Mouse (Mus musculus) midbrain, embryonic 14.5 days (tissue): ENCODE data around the gene Cdk5. TPM values are rescaled to one million over a fixed set of nuclear protein-coding genes. Genes with fewer than 3 reads are reported as not detected.

Experiments used
- ATAC-seq: fragments of 200-750 bp; cut with Nextera tagmentation; 2 replicates; pipeline ENCODE4 v1.8.0; 2017; ENCODE audit warnings: moderate number of reproducible peaks, moderate library complexity; ENCODE audit not compliant: low FRiP score, low TSS enrichment
- DNase-seq: peaks from one replicate; pipeline ENCODE4 v3.0.0-alpha.2; 2015
- H3K27ac ChIP-seq: fragments of 300-500 bp; sonication (generic); replicated peaks from 2 replicates; pipeline ENCODE4 v1.5.1; 2014; ENCODE audit warnings: mild to moderate bottlenecking, low read depth, low read length, moderate library complexity
- H3K27me3 ChIP-seq: fragments of 300-500 bp; sonication (generic); 2 replicates; pipeline ENCODE4 v1.6.1; 2014; ENCODE audit warnings: low read length, control low read depth, mixed read lengths; ENCODE audit not compliant: control insufficient read depth, insufficient read depth
- H3K36me3 ChIP-seq: fragments of 300-500 bp; sonication (generic); 2 replicates; pipeline ENCODE4 v1.6.1; 2014; ENCODE audit warnings: low read length, control low read depth; ENCODE audit not compliant: control insufficient read depth, insufficient read depth
- H3K4me1 ChIP-seq: fragments of 300-500 bp; sonication (generic); 2 replicates; pipeline ENCODE4 v1.6.1; 2014; ENCODE audit warnings: mild to moderate bottlenecking, antibody characterized with exemption, low read length, control low read depth; ENCODE audit not compliant: control insufficient read depth, insufficient read depth
- H3K4me2 ChIP-seq: fragments of 300-500 bp; sonication (generic); 2 replicates; pipeline ENCODE4 v1.6.1; 2014; ENCODE audit warnings: mild to moderate bottlenecking, low read length, moderate library complexity
- H3K4me3 ChIP-seq: fragments of 300-500 bp; sonication (generic); replicated peaks from 2 replicates; pipeline ENCODE4 v1.5.1; 2014; ENCODE audit warnings: low read depth, low read length
- H3K9ac ChIP-seq: fragments of 300-500 bp; sonication (generic); replicated peaks from 2 replicates; pipeline ENCODE4 v1.6.1; 2014; ENCODE audit warnings: mild to moderate bottlenecking, low read length, moderate library complexity
- H3K9me3 ChIP-seq: fragments of 300-500 bp; sonication (generic); 2 replicates; pipeline ENCODE4 v1.6.1; 2016; ENCODE audit warnings: low read length, control low read depth, mixed read lengths; ENCODE audit not compliant: control insufficient read depth
- WGBS: fragments of 180-500 bp; shearing (Covaris S2); extraction: QIAGEN DNeasy Blood & Tissue Kit; methylation state at CpG from one replicate; pipeline ENCODE4 v1.1.7; 2014; 5-methylcytosine and 5-hydroxymethylcytosine counted together
- polyA plus RNA-seq: library from polyadenylated mRNA; unstranded; fragments of >200 nt; fragmentation: Nextera tagmentation; extraction: Ambion mirVana; gene quantifications from 2 replicates; pipeline ENCODE4 v1.2.1, GENCODE M21; 2014

Cdk5 gene
- polyA plus RNA-seq, result 110 and 136 TPM in 2 replicates

DNA sequence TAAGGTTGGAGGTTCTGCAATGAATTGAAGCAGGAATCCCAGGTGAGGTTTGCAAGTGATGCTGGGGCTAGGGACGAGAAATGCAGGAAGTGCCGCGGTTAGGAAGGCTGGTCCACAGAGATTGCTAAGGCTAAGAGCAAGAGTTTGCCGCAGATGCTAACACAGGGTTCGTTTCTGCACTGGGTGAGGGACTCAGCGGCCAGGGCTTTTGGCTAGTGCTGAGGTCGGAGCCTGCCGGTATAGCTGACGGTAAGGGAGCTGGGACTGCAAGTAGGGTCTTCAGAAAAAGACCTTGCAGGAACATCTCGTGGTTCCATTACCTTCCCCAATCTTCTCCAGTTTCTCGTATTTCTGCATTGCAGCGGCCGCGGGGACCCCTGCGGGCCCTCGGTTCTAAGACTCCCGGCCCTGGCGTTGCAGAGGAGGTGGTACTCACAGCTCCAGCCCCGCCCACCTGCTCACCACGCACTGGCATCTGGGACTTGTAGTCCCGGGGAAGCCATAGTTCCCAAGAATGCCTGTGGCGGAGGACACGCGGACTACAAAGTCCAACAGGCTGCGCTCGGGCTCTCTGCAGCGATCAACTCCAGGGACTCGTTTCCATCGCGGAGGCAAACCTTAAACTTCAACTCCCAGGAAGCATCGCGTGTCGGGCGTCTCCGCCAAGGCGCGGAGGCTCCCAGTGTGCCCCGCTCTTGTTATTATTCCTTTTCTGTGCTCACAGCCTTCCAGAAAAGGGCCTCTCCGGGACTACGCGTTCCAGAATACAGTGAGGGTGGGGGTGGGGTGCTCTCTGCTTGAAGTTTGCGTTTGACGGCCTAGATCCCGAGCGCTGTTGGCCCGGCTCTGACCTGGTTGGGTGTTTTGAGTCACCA lies at the start of gene Cdk5, which contains the start of gene Slc4a2:
TSS of gene Cdk5 (minus strand) at position 402 of the 875 bp plus-strand sequence.
TSS of gene Slc4a2 (plus strand) at position 709 of the 875 bp plus-strand sequence.
- ATAC-seq (peak; percentile 94), DNase-seq (peak; percentile 99)
- Histone ChIP-seq H3K27ac (peak within 1 kb of the TSS; percentile 92), H3K4me3 (peak within 1 kb of the TSS; percentile 44), H3K4me1 (peaks cover 40% of the 10 kb centered on the region), H3K9ac (peak within 1 kb of the TSS; percentile 70), H3K27me3 (no peaks in the 10 kb centered on the region), H3K4me2 (peak within 1 kb of the TSS; percentile 96), H3K36me3 (peaks cover 27% of the 10 kb centered on the region), H3K9me3 (no peaks in the 10 kb centered on the region)
- 1% methylated on average over 46 of the region's 46 CpGs for WGBS

DNA sequence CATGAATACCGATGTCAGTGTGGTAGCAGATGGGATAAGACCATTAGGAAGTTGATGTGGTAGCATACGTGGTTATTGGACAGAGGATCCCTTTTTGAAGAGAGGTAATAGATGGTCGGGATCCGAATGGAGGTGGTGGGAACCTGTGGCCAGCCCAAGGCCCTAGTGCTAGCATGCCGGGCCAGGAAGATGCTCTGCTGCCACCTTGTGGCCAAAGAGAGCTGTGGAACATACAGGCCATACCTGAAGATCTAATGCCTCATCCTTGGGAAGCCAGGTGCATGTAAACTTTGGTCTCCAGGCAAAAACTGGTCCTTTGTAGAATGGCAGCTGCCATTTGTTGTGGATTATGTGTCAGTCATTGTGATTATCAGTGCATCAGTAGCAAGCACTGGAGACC lies 47.3 kb upstream of the Cdk5 start:
- Histone ChIP-seq H3K27ac (no peak overlapping the region), H3K27me3 (peaks cover 19% of the 10 kb centered on the region; the same call in 1 of the 2 replicates), H3K4me2 (no peak overlapping the region), H3K4me3 (no peak overlapping the region), H3K4me1 (peaks cover 23% of the 10 kb centered on the region), H3K9ac (no peak overlapping the region), H3K36me3 (no peaks in the 10 kb centered on the region), H3K9me3 (no peaks in the 10 kb centered on the region)
- ATAC-seq, result peak; percentile 59; the same call in 1 of the 2 replicates
- DNase-seq, result peak; percentile 93
- 9% methylated on average over 5 of the region's 5 CpGs for WGBS

DNA sequence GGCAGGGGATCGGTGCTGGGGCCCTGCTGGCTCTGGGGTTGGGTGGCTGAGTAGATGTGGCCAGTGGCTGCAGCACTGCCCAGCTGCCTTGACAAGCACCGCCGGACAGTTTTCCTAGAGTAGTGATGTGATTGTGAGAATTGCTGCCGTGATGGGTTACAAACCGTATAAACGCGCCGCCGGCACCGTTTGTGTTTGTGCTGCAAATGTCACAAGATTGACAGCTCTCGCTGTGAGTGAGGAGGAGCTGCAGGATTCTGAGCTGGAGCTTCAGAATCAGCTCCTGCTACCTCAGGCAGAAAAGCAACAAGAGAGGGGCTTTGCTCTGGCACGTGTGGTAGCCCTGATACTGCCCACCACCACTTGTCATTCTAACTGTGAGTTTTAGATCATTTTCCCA lies 43.4 kb upstream of the Cdk5 start:
- H3K9me3 ChIP-seq, result no peaks in the 10 kb centered on the region
- WGBS, result 15% methylated on average over 12 of the region's 12 CpGs
- no peaks in the 10 kb centered on the region for H3K36me3 ChIP-seq
- H3K27ac ChIP-seq, result peak overlapping the region; percentile 55; the same call in 1 of the 2 replicates
- H3K4me3 ChIP-seq, result no peak overlapping the region
- DNase-seq, result peak; percentile 65
- H3K4me2 ChIP-seq, result no peak overlapping the region
- 0 out of 2 replicates have a peak, but pooled peaks cover 8% of the 10 kb centered on the region for H3K4me1 ChIP-seq
- no peaks in the 10 kb centered on the region for H3K27me3 ChIP-seq
- peak overlapping the region; percentile 36; the same call in 1 of the 2 replicates for H3K9ac ChIP-seq
- ATAC-seq, result no peak

- H3K9ac ChIP-seq, result peak overlapping the region; percentile 13
- no peaks in the 10 kb centered on the region for H3K9me3 ChIP-seq
- peaks cover 39% of the 10 kb centered on the region for H3K4me1 ChIP-seq
- 0 out of 2 replicates have a peak, but pooled peaks cover 3% of the 10 kb centered on the region for H3K36me3 ChIP-seq
- no peaks in the 10 kb centered on the region for H3K27me3 ChIP-seq
- H3K4me3 ChIP-seq, result 0 out of 2 replicates have a peak overlapping the region, but pooled peaks have one; percentile 2
- peak overlapping the region; percentile 88 for H3K4me2 ChIP-seq
- no peak for ATAC-seq
- 0 out of 2 replicates have a peak overlapping the region, but pooled peaks have one; percentile 6 for H3K27ac ChIP-seq
- no peak for DNase-seq
- WGBS, result 51% methylated on average over 7 of the region's 7 CpGs
Observed at GRCm38 (mm10) chr5:24455613-24456012, 32.3 kb upstream of the Cdk5 start.

- 65% methylated on average over 3 of the region's 3 CpGs for WGBS
Observed at GRCm38 (mm10) chr5:24455076-24455475, 31.7 kb upstream of the Cdk5 start.

GRCm38 (mm10) chr5:24453985-24454303 lies 30.6 kb upstream of the Cdk5 start:
- H3K36me3 ChIP-seq, result no peaks in the 10 kb centered on the region
- peak overlapping the region; percentile 88 for H3K4me2 ChIP-seq
- 5% methylated on average over 2 of the region's 2 CpGs for WGBS
- H3K4me1 ChIP-seq, result peaks cover 39% of the 10 kb centered on the region
- ATAC-seq, result no peak
- peak overlapping the region; percentile 93 for H3K27ac ChIP-seq
- DNase-seq, result no peak
- H3K9ac ChIP-seq, result peak overlapping the region; percentile 93
- H3K9me3 ChIP-seq, result no peaks in the 10 kb centered on the region
- H3K4me3 ChIP-seq, result peak overlapping the region; percentile 85
- no peaks in the 10 kb centered on the region for H3K27me3 ChIP-seq

More at GRCm38 (mm10) chr5:24455076-24455475, 31.7 kb upstream of the Cdk5 start:
- H3K4me3 ChIP-seq, result no peak overlapping the region
- no peaks in the 10 kb centered on the region for H3K9me3 ChIP-seq
- no peaks in the 10 kb centered on the region for H3K27me3 ChIP-seq
- DNase-seq (no peak), ATAC-seq (no peak)
- peak overlapping the region; percentile 88 for H3K4me2 ChIP-seq
- peak overlapping the region; percentile 13 for H3K9ac ChIP-seq
- peaks cover 39% of the 10 kb centered on the region for H3K4me1 ChIP-seq
- 0 out of 2 replicates have a peak overlapping the region, but pooled peaks have one; percentile 6 for H3K27ac ChIP-seq
- no peaks in the 10 kb centered on the region for H3K36me3 ChIP-seq

- 1% methylated on average over 5 of the region's 5 CpGs for WGBS
- peaks cover 39% of the 10 kb centered on the region for H3K4me1 ChIP-seq
- H3K36me3 ChIP-seq, result no peaks in the 10 kb centered on the region
- peak; percentile 49 for DNase-seq
- peak overlapping the region; percentile 93 for H3K9ac ChIP-seq
- H3K4me3 ChIP-seq, result peak overlapping the region; percentile 85
- ATAC-seq, result no peak
- H3K9me3 ChIP-seq, result no peaks in the 10 kb centered on the region
- no peaks in the 10 kb centered on the region for H3K27me3 ChIP-seq
- H3K27ac ChIP-seq, result peak overlapping the region; percentile 93
- peak overlapping the region; percentile 88 for H3K4me2 ChIP-seq
Observed at GRCm38 (mm10) chr5:24453283-24453984, 30.1 kb upstream of the Cdk5 start.

GRCm38 (mm10) chr5:24452691-24453233 lies 29.4 kb upstream of the Cdk5 start:
- ATAC-seq (no peak), DNase-seq (peak; percentile 54)
- Histone ChIP-seq H3K36me3 (no peaks in the 10 kb centered on the region), H3K9me3 (no peaks in the 10 kb centered on the region), H3K9ac (peak overlapping the region; percentile 93), H3K4me1 (peaks cover 43% of the 10 kb centered on the region), H3K4me2 (peak overlapping the region; percentile 88), H3K4me3 (peak overlapping the region; percentile 85), H3K27ac (peak overlapping the region; percentile 93), H3K27me3 (no peaks in the 10 kb centered on the region)
- WGBS, result under 1% methylated on average over 29 of the region's 29 CpGs
